Mouse (Mus musculus) stomach, embryonic 14.5 days (tissue): Measurements from ENCODE around the gene Baat. TPM values are rescaled to one million over a fixed set of nuclear protein-coding genes. Genes with fewer than 3 reads are reported as not detected.

Experiments used
- ATAC-seq: fragments of 200-750 bp; cut with Nextera tagmentation; 2 replicates; pipeline ENCODE4 v1.8.0; 2017; ENCODE audit warnings: low read depth, moderate TSS enrichment; ENCODE audit not compliant: insufficient number of reproducible peaks, insufficient read depth, low FRiP score
- H3K27ac ChIP-seq: fragments of 300-500 bp; sonication (generic); 2 replicates; pipeline ENCODE4 v1.5.1; 2014; ENCODE audit warnings: mild to moderate bottlenecking, low read length, moderate library complexity, mixed read lengths
- H3K27me3 ChIP-seq: fragments of 300-500 bp; sonication (generic); 2 replicates; pipeline ENCODE4 v1.6.1; 2014; ENCODE audit warnings: low read length, control low read depth, mixed read lengths; ENCODE audit not compliant: control insufficient read depth, insufficient read depth
- H3K36me3 ChIP-seq: fragments of 300-500 bp; sonication (generic); 2 replicates; pipeline ENCODE4 v1.6.1; 2014; ENCODE audit warnings: mild to moderate bottlenecking, control low read depth, low read length, moderate library complexity, mixed read lengths; ENCODE audit not compliant: control insufficient read depth, insufficient read depth
- H3K4me1 ChIP-seq: fragments of 300-500 bp; sonication (generic); 2 replicates; pipeline ENCODE4 v1.6.1; 2014; ENCODE audit warnings: low read length, control low read depth, mixed read lengths; ENCODE audit not compliant: control insufficient read depth, insufficient read depth
- H3K4me2 ChIP-seq: fragments of 300-500 bp; sonication (generic); replicated peaks from 2 replicates; pipeline ENCODE4 v1.6.1; 2014; ENCODE audit warnings: low read depth, low read length, control low read depth
- H3K4me3 ChIP-seq: fragments of 300-500 bp; sonication (generic); 2 replicates; pipeline ENCODE4 v1.5.1; 2014; ENCODE audit warnings: low read depth, low read length, control low read depth
- H3K9ac ChIP-seq: fragments of 300-500 bp; sonication (generic); replicated peaks from 2 replicates; pipeline ENCODE4 v1.6.1; 2014; ENCODE audit warnings: low read depth, mild to moderate bottlenecking, control low read depth, low read length, moderate library complexity, mixed read lengths
- H3K9me3 ChIP-seq: fragments of 300-500 bp; sonication (generic); 2 replicates; pipeline ENCODE4 v1.6.1; 2016; ENCODE audit warnings: low read depth, low read length, control low read depth; ENCODE audit not compliant: control insufficient read depth
- WGBS: fragments of 180-500 bp; shearing (Covaris S2); extraction: QIAGEN DNeasy Blood & Tissue Kit; methylation state at CpG from one replicate; pipeline ENCODE4 v1.1.7; 2014; 5-methylcytosine and 5-hydroxymethylcytosine counted together
- polyA plus RNA-seq: library from polyadenylated mRNA; unstranded; fragments of >200 nt; fragmentation: Nextera tagmentation; extraction: Ambion mirVana; gene quantifications from 2 replicates; pipeline ENCODE4 v1.2.1, GENCODE M21; 2014

Gene Baat
- polyA plus RNA-seq: 0.20 TPM in 1 of 2 replicates, not detected in the other

DNA sequence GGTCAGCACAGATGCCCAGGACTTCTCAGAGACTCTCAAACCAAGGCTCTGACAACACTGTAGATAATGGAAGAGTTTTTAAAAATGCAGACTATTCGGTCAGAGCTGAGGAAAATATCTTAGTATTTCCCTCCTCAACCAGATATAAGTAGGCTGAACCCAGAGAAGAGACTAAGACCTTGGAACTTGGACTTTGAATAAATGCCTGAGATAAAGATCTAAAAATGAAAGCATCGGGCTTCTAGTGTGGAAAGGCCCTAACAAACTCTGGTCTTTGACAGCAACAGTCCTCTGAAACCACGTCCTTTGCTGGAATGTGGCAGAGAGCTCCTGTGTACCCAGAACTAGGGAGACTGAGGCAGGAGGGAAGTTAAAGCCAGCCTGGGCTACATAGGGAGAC is at the start of gene Baat:
TSS of gene Baat (minus strand) at position 172 of the 400 bp plus-strand sequence.
- H3K9ac ChIP-seq: no peak within 1 kb of the TSS
- no peak within 1 kb of the TSS for H3K4me2 ChIP-seq
- H3K4me1 ChIP-seq: no peaks in the 10 kb centered on the region
- H3K27ac ChIP-seq: no peak within 1 kb of the TSS
- no peak within 1 kb of the TSS for H3K4me3 ChIP-seq
- no peak for ATAC-seq
- WGBS: 61% methylated on average over 3 of the region's 3 CpGs
- H3K9me3 ChIP-seq: no peaks in the 10 kb centered on the region
- no peaks in the 10 kb centered on the region for H3K27me3 ChIP-seq
- peaks cover under 1% of the 10 kb centered on the region; the same call in 1 of the 2 replicates for H3K36me3 ChIP-seq

DNA sequence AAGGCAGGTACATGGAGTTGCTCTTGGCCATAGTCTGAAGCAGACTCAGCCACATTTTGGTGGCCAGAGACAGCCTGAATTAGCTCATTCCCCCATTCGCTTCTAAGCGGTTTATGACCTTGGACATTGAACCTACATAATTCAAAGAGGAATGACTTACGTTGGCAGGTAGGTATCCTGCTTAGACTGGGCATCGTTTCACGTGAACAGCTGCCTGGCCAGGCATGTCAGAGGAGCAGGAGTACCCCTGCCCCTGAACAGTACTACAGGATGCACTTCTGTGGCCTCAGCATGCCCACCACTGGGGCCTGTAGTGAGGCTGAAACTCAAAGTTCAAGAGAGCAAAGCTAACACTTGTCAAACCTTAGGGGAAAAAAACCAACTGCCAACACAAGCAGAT is 47.0 kb upstream of the Baat start:
- no peaks in the 10 kb centered on the region for H3K9me3 ChIP-seq
- ATAC-seq: no peak
- H3K27me3 ChIP-seq: no peaks in the 10 kb centered on the region
- H3K9ac ChIP-seq: no peak overlapping the region
- no peaks in the 10 kb centered on the region for H3K36me3 ChIP-seq
- no peak overlapping the region for H3K4me3 ChIP-seq
- H3K4me1 ChIP-seq: no peaks in the 10 kb centered on the region
- no peak overlapping the region for H3K4me2 ChIP-seq
- 69% methylated on average over 5 of the region's 5 CpGs for WGBS
- no peak overlapping the region for H3K27ac ChIP-seq

DNA sequence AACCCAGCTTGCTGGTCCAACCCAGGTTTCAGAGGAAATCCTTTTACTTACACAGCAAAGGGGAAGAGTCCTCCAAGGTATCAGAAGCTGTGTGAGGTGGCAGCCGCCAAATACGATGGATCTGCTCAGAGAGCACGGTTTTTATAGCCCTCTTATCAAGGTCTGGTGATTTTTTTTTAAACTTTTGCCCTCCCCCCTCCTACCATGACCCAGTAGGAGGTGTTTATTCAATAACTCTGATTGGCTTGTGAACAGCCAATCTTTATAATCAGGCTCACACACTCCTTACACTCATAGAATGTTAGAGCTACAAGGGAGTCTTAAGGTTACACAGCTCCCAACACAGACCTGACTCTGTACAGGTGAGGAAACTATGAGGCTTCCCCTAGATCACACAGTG is 43.0 kb upstream of the Baat start, which contains the start of gene Aldob:
TSS of gene Aldob (minus strand) at position 164 of the 400 bp plus-strand sequence.
- Histone ChIP-seq H3K4me3 (no peak within 1 kb of the TSS), H3K36me3 (no peaks in the 10 kb centered on the region), H3K27ac (no peak within 1 kb of the TSS), H3K4me2 (no peak within 1 kb of the TSS), H3K4me1 (no peaks in the 10 kb centered on the region), H3K9ac (no peak within 1 kb of the TSS), H3K9me3 (no peaks in the 10 kb centered on the region), H3K27me3 (no peaks in the 10 kb centered on the region)
- no peak for ATAC-seq
- WGBS: 30% methylated on average over 3 of the region's 3 CpGs

DNA sequence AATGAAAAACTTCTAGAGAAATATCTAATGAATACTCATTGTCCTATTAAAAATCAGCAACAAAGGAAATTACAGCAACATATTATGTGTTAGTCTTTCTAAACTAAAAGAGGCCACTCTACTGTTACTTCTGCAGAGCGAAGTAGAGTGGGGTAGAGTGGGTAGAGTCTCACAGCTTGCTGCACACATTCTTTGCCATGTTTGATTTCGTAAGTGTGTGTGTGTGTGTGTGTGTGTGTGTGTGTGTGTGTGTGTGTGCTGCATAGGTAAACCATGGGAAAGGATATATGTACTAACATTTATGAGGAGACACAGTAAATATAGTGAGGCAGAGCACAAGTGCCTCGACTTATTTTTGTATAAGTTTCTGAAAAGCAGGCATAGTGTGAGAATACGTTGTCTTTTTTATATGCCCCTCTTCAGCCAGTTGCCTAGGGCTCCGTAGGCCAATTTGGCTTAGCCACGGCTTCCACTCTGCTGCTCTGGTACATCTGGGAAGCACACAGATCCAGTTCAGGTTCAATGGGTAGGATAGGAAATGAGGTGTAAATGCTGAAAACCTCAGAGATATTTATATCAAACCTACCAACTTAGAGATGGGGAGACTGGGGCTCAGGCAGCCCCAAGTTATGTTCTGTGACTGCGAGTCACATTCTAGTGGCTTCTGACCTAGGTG is 41.3 kb upstream of the Baat start:
- H3K4me2 ChIP-seq: no peak overlapping the region
- no peak overlapping the region for H3K9ac ChIP-seq
- WGBS: 89% methylated on average over 7 of the region's 7 CpGs
- no peak overlapping the region for H3K27ac ChIP-seq
- H3K27me3 ChIP-seq: no peaks in the 10 kb centered on the region
- H3K4me1 ChIP-seq: no peaks in the 10 kb centered on the region
- H3K36me3 ChIP-seq: no peaks in the 10 kb centered on the region
- no peaks in the 10 kb centered on the region for H3K9me3 ChIP-seq
- no peak for ATAC-seq
- H3K4me3 ChIP-seq: no peak overlapping the region

DNA sequence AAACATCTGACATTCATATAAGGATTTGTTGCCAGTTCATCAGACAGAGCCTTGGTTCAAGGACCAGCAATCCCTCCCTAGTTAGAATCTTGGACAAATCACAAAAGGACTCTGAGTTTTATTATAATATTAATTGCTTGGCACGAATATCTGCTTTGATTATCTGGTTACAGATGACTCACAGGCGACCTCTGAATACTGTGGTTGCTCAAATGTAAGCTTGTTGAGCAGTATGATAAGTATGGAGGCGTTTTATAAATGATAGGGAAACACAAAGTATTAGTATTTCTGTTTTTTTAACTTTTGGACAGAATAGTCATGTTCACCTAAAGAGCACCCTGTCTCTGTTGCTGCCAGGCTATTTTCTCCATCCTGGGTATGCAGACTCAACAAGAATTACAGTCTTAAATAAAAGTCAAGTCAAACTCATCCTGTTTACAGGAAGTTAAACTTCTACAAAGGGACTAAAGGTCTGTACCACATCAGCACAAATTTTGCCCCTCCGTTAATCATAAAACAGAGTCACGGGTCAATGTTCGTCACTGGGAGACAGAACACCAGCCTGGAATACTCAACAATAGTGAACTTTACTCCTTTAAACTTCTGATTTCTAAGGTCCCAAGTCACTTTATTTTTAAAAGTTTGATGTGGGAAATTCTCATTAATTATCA is 40.7 kb upstream of the Baat start:
- no peak overlapping the region for H3K27ac ChIP-seq
- no peaks in the 10 kb centered on the region for H3K4me1 ChIP-seq
- no peak for ATAC-seq
- no peak overlapping the region for H3K9ac ChIP-seq
- H3K9me3 ChIP-seq: no peaks in the 10 kb centered on the region
- 71% methylated on average over 6 of the region's 6 CpGs for WGBS
- no peak overlapping the region for H3K4me3 ChIP-seq
- no peaks in the 10 kb centered on the region for H3K27me3 ChIP-seq
- no peaks in the 10 kb centered on the region for H3K36me3 ChIP-seq
- H3K4me2 ChIP-seq: no peak overlapping the region

DNA sequence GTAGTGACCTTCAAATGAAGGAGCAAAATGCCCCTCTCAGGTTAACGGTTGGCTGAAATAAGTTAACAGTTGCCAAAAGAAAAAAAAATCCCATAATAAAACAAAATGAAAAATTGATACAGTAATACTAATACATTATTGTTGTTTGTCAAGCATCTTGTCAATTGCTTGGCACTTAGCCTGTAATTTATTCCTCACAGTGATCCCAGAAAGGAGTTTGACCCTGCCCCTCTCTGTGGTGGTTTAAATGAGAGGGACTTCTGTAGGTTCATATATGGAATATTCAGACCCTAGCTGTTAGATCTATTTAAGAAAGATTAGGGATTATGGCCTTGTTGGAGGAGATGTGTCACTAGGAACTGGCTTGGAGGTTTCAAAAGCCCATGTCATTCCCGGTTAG is 39.7 kb upstream of the Baat start:
- Histone ChIP-seq H3K27me3 (no peaks in the 10 kb centered on the region), H3K4me2 (no peak overlapping the region), H3K4me1 (no peaks in the 10 kb centered on the region), H3K36me3 (no peaks in the 10 kb centered on the region), H3K9me3 (no peaks in the 10 kb centered on the region), H3K27ac (no peak overlapping the region), H3K4me3 (no peak overlapping the region), H3K9ac (no peak overlapping the region)
- WGBS: 80% methylated on average over 2 of the region's 2 CpGs
- ATAC-seq: no peak

DNA sequence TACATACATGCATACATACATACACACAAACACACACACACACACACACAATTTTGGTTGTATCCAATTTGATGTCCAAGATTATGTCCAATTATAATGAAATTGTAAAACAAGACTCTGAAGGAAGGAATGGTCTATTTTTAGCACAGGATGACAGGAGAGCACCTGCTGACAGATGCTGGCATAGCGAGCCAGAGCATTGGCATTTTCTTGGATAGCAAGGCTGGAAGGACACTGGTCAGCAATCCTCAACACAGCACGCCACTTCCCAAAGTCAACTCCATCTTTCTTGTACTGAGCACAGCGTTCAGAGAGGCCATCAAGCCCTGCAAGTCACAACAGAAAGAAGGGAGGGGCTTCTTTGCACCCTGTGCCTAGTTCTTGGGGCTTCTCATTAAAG is 34.6 kb upstream of the Baat start:
- Histone ChIP-seq H3K36me3 (no peaks in the 10 kb centered on the region), H3K9me3 (no peaks in the 10 kb centered on the region), H3K9ac (no peak overlapping the region), H3K27me3 (no peaks in the 10 kb centered on the region), H3K27ac (no peak overlapping the region), H3K4me2 (no peak overlapping the region), H3K4me3 (no peak overlapping the region), H3K4me1 (no peaks in the 10 kb centered on the region)
- 76% methylated on average over 3 of the region's 3 CpGs for WGBS
- ATAC-seq: no peak

DNA sequence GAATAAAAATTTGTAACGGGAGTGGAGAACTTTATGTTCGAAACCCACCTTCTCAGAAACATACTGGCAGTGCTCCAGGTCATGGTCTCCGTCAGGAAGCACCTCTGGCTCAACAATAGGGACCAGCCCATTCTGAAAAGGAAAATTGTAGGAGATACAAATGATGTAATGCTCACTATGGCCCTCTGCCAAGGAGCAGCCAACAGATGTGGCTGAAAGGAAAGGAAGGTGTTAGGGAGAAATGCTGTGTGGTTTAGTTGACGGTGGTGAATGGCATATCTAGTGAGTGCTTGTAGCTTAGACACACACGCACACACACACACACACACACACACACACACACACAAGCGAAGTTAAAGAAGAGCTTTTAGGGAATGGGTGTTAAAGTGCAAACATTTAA is 33.3 kb upstream of the Baat start:
- H3K9me3 ChIP-seq: no peaks in the 10 kb centered on the region
- no peak overlapping the region for H3K9ac ChIP-seq
- no peaks in the 10 kb centered on the region for H3K4me1 ChIP-seq
- H3K4me3 ChIP-seq: no peak overlapping the region
- no peaks in the 10 kb centered on the region for H3K27me3 ChIP-seq
- 52% methylated on average over 6 of the region's 6 CpGs for WGBS
- no peak overlapping the region for H3K27ac ChIP-seq
- ATAC-seq: no peak
- H3K4me2 ChIP-seq: no peak overlapping the region
- no peaks in the 10 kb centered on the region for H3K36me3 ChIP-seq
